Mouse (Mus musculus): Measurements from ENCODE around the gene Klhdc3. TPM values are rescaled to one million over a fixed set of nuclear protein-coding genes. Genes with fewer than 3 reads are reported as not detected.
A peak's percentile ranks its signal among the peaks of the same experiment; 100 is the strongest.

Gene Klhdc3
- polyA plus RNA-seq, 1 experiment from 2014 or later: 110 TPM

- Histone ChIP-seq H3K9me3 (ENCODE audit: control insufficient read depth, low read length) (no peaks in the 10 kb centered on the region), H3K4me1 (ENCODE audit: control insufficient read depth, insufficient read depth, low read length) (peaks cover 21% of the 10 kb centered on the region), H3K36me3 (ENCODE audit: control insufficient read depth, insufficient read depth, low read length) (peaks cover 20% of the 10 kb centered on the region; the same call in 1 of the 2 replicates), H3K27me3 (ENCODE audit: control insufficient read depth, insufficient read depth, low read length) (no peaks in the 10 kb centered on the region), H3K4me3 (ENCODE audit: low read length) (no peak overlapping the region), H3K9ac (ENCODE audit: low read depth, low read length) (no peak overlapping the region), H3K4me2 (replicated peaks; ENCODE audit: low read depth, low read length) (no peak overlapping the region), H3K27ac (ENCODE audit: low read depth, low read length) (no peak overlapping the region)
- no peak for ATAC-seq (ENCODE audit: low FRiP score, low TSS enrichment)
- 95% methylated on average over 17 of the region's 17 CpGs for WGBS
Observed at GRCm38 (mm10) chr17:46642060-46642459, 38.7 kb downstream of the Klhdc3 start.

- no peaks in the 10 kb centered on the region for H3K27me3 ChIP-seq (ENCODE audit: control insufficient read depth, insufficient read depth, low read length)
- H3K4me1 ChIP-seq (ENCODE audit: control insufficient read depth, insufficient read depth, low read length): peaks cover 14% of the 10 kb centered on the region
- peaks cover 27% of the 10 kb centered on the region for H3K36me3 ChIP-seq (ENCODE audit: control insufficient read depth, insufficient read depth, low read length)
- no peak overlapping the region for H3K27ac ChIP-seq (ENCODE audit: low read depth, low read length)
- WGBS: 55% methylated on average over 9 of the region's 9 CpGs
- no peak overlapping the region for H3K4me2 ChIP-seq (replicated peaks; ENCODE audit: low read depth, low read length)
- no peak overlapping the region for H3K9ac ChIP-seq (ENCODE audit: low read depth, low read length)
- no peak overlapping the region for H3K4me3 ChIP-seq (ENCODE audit: low read length)
- H3K9me3 ChIP-seq (ENCODE audit: control insufficient read depth, low read length): no peaks in the 10 kb centered on the region
- no peak for ATAC-seq (ENCODE audit: low FRiP score, low TSS enrichment)
Observed at GRCm38 (mm10) chr17:46639929-46640328, 40.8 kb downstream of the Klhdc3 start.

DNA sequence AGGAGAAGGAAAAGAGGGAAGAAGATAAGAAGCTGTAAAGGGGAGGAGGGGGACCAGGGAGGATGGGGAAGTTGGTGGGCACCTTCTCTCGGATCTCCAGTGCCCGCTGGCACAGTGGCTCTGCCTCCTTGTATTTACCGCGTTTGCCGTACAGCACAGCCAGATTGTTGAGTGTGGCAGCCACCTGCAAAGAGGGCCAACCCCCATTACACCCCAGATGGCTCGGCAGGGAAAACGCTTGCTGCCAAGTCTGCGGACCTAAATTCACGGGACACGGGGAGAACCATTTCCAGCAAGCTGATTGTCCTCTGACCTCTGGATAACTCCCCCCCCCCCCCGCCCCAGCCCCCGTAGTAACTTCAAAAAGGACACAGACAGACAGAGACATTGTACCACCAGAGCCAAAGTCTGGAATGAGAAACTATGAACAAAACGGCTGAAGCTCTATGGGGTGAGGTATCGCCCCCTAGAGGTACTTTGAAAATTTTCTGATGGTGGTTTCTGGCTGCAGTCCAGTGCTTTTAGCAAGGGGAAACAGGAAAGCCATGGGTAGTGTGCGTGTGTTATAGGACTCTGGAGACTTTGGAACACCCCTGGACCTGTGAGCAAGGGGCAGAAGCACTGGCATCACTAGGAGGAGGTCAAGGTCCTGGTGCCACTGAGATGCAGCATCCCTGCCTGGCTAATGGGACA is 43.7 kb downstream of the Klhdc3 start:
- Histone ChIP-seq H3K9me3 (ENCODE audit: control insufficient read depth, low read length) (no peaks in the 10 kb centered on the region), H3K27me3 (ENCODE audit: control insufficient read depth, insufficient read depth, low read length) (no peaks in the 10 kb centered on the region), H3K36me3 (ENCODE audit: control insufficient read depth, insufficient read depth, low read length) (peaks cover 34% of the 10 kb centered on the region), H3K4me3 (ENCODE audit: low read length) (no peak overlapping the region), H3K4me1 (ENCODE audit: control insufficient read depth, insufficient read depth, low read length) (0 out of 2 replicates have a peak, but pooled peaks cover 6% of the 10 kb centered on the region), H3K4me2 (replicated peaks; ENCODE audit: low read depth, low read length) (no peak overlapping the region; the same call in 1 of the 2 replicates), H3K27ac (ENCODE audit: low read depth, low read length) (no peak overlapping the region), H3K9ac (ENCODE audit: low read depth, low read length) (0 out of 2 replicates have a peak overlapping the region, but pooled peaks have one; percentile 8)
- 26% methylated on average over 15 of the region's 15 CpGs for WGBS
- ATAC-seq (ENCODE audit: low FRiP score, low TSS enrichment): peak; percentile 30; the same call in 1 of the 2 replicates

- peak; percentile 90 for ATAC-seq (ENCODE audit: low FRiP score, low TSS enrichment)
- Histone ChIP-seq H3K9ac (ENCODE audit: low read depth, low read length) (peak overlapping the region; percentile 96), H3K4me1 (ENCODE audit: control insufficient read depth, insufficient read depth, low read length) (peaks cover 52% of the 10 kb centered on the region), H3K9me3 (ENCODE audit: control insufficient read depth, low read length) (no peaks in the 10 kb centered on the region), H3K4me2 (replicated peaks; ENCODE audit: low read depth, low read length) (peak overlapping the region; percentile 79), H3K36me3 (ENCODE audit: control insufficient read depth, insufficient read depth, low read length) (peaks cover 9% of the 10 kb centered on the region; the same call in 1 of the 2 replicates), H3K4me3 (ENCODE audit: low read length) (peak overlapping the region; percentile 81), H3K27me3 (ENCODE audit: control insufficient read depth, insufficient read depth, low read length) (no peaks in the 10 kb centered on the region), H3K27ac (ENCODE audit: low read depth, low read length) (peak overlapping the region; percentile 97)
- 7% methylated on average over 12 of the region's 12 CpGs for WGBS
Observed at GRCm38 (mm10) chr17:46629685-46630441, 50.9 kb downstream of the Klhdc3 start.

GRCm38 (mm10) chr17:46628791-46629684 is 51.7 kb downstream of the Klhdc3 start, which contains the start of gene Ptk7:
Gene Ptk7 (minus strand): TSS chr17:46629504.
- H3K27me3 ChIP-seq (ENCODE audit: control insufficient read depth, insufficient read depth, low read length): no peaks in the 10 kb centered on the region
- H3K27ac ChIP-seq (ENCODE audit: low read depth, low read length): peak within 1 kb of the TSS; percentile 97
- H3K4me1 ChIP-seq (ENCODE audit: control insufficient read depth, insufficient read depth, low read length): peaks cover 60% of the 10 kb centered on the region
- 1% methylated on average over 82 of the region's 90 CpGs for WGBS
- H3K4me2 ChIP-seq (replicated peaks; ENCODE audit: low read depth, low read length): peak within 1 kb of the TSS; percentile 79
- no peaks in the 10 kb centered on the region for H3K9me3 ChIP-seq (ENCODE audit: control insufficient read depth, low read length)
- H3K36me3 ChIP-seq (ENCODE audit: control insufficient read depth, insufficient read depth, low read length): peaks cover 9% of the 10 kb centered on the region; the same call in 1 of the 2 replicates
- peak within 1 kb of the TSS; percentile 96 for H3K9ac ChIP-seq (ENCODE audit: low read depth, low read length)
- ATAC-seq (ENCODE audit: low FRiP score, low TSS enrichment): peak; percentile 68
- H3K4me3 ChIP-seq (ENCODE audit: low read length): peak within 1 kb of the TSS; percentile 81

DNA sequence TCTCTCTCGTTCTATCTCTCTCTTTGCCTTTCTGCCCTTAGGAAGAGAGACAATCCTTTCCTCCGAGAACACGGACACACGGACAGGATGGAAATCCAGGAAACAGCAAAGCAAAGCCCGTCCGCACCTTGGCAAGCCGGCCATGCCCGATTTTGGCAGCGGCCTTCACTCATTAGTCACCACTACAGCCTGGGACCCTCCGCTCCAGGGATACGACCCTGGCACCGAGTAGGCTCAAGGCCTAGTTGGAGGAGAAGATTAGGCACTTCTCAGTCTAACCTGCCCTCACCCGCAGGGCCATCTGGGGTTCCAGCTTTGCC is 52.3 kb downstream of the Klhdc3 start:
- Histone ChIP-seq H3K4me1 (ENCODE audit: control insufficient read depth, insufficient read depth, low read length) (peaks cover 66% of the 10 kb centered on the region), H3K27ac (ENCODE audit: low read depth, low read length) (peak overlapping the region; percentile 97), H3K36me3 (ENCODE audit: control insufficient read depth, insufficient read depth, low read length) (peaks cover 5% of the 10 kb centered on the region; the same call in 1 of the 2 replicates), H3K9ac (ENCODE audit: low read depth, low read length) (peak overlapping the region; percentile 96), H3K4me3 (ENCODE audit: low read length) (peak overlapping the region; percentile 81), H3K4me2 (replicated peaks; ENCODE audit: low read depth, low read length) (peak overlapping the region; percentile 79), H3K27me3 (ENCODE audit: control insufficient read depth, insufficient read depth, low read length) (no peaks in the 10 kb centered on the region), H3K9me3 (ENCODE audit: control insufficient read depth, low read length) (no peaks in the 10 kb centered on the region)
- ATAC-seq (ENCODE audit: low FRiP score, low TSS enrichment): no peak; the same call in 1 of the 2 replicates
- WGBS: 0% methylated on average over 13 of the region's 13 CpGs

- H3K9ac ChIP-seq (ENCODE audit: low read depth, low read length): peak overlapping the region; percentile 96
- H3K4me1 ChIP-seq (ENCODE audit: control insufficient read depth, insufficient read depth, low read length): peaks cover 77% of the 10 kb centered on the region
- H3K4me3 ChIP-seq (ENCODE audit: low read length): peak overlapping the region; percentile 81
- H3K9me3 ChIP-seq (ENCODE audit: control insufficient read depth, low read length): no peaks in the 10 kb centered on the region
- no peaks in the 10 kb centered on the region for H3K27me3 ChIP-seq (ENCODE audit: control insufficient read depth, insufficient read depth, low read length)
- peak overlapping the region; percentile 69 for H3K27ac ChIP-seq (ENCODE audit: low read depth, low read length)
- ATAC-seq (ENCODE audit: low FRiP score, low TSS enrichment): no peak
- WGBS: 8% methylated on average over 6 of the region's 6 CpGs
- H3K4me2 ChIP-seq (replicated peaks; ENCODE audit: low read depth, low read length): peak overlapping the region; percentile 79
- no peaks in the 10 kb centered on the region for H3K36me3 ChIP-seq (ENCODE audit: control insufficient read depth, insufficient read depth, low read length)
Observed at GRCm38 (mm10) chr17:46627409-46627808, 53.3 kb downstream of the Klhdc3 start.

DNA sequence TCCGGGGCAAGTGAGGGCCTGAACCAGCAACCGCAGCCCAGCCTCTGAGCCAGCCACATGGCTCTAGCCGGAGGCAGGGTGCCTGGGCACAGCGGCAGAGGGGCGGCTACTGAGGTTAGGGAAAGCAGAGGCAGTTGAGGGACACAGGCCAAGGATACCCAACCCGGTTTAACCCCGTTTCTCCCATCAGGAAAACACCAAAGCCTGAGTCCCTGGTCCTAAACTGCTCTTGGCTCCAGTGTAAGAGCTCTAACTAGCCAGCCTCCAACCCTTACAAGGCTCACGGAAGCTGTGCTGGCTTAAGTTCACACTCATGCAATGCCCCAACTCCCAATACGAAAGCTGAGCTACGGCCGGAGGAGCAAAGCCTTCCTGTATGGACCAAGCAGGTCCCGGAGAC is 56.1 kb downstream of the Klhdc3 start:
- H3K36me3 ChIP-seq (ENCODE audit: control insufficient read depth, insufficient read depth, low read length): no peaks in the 10 kb centered on the region
- H3K4me2 ChIP-seq (replicated peaks; ENCODE audit: low read depth, low read length): peak overlapping the region; percentile 44
- peak overlapping the region; percentile 39 for H3K27ac ChIP-seq (ENCODE audit: low read depth, low read length)
- ATAC-seq (ENCODE audit: low FRiP score, low TSS enrichment): no peak
- peak overlapping the region; percentile 22 for H3K4me3 ChIP-seq (ENCODE audit: low read length)
- 33% methylated on average over 12 of the region's 12 CpGs for WGBS
- H3K27me3 ChIP-seq (ENCODE audit: control insufficient read depth, insufficient read depth, low read length): no peaks in the 10 kb centered on the region
- no peaks in the 10 kb centered on the region for H3K9me3 ChIP-seq (ENCODE audit: control insufficient read depth, low read length)
- H3K4me1 ChIP-seq (ENCODE audit: control insufficient read depth, insufficient read depth, low read length): peaks cover 82% of the 10 kb centered on the region
- peak overlapping the region; percentile 51; the same call in 1 of the 2 replicates for H3K9ac ChIP-seq (ENCODE audit: low read depth, low read length)

Measured in kidney, embryonic 14.5 days (tissue).